Mouse (Mus musculus) liver, embryonic 16.5 days (tissue): ENCODE data around the gene Itpr1. TPM values are rescaled to one million over a fixed set of nuclear protein-coding genes. Genes with fewer than 3 reads are reported as not detected.

Source experiments
- ATAC-seq: fragments of 200-750 bp; cut with Nextera tagmentation; 2 replicates; pipeline ENCODE4 v1.8.0; 2017; ENCODE audit warnings: low read depth, mild to moderate bottlenecking, moderate number of reproducible peaks, moderate library complexity
- H3K27ac ChIP-seq: fragments of 300-500 bp; sonication (generic); 2 replicates; pipeline ENCODE4 v1.5.1; 2014; ENCODE audit warnings: mild to moderate bottlenecking, low read length
- H3K27me3 ChIP-seq: fragments of 300-500 bp; sonication (generic); 2 replicates; pipeline ENCODE4 v1.6.1; 2014; ENCODE audit warnings: low read depth, low read length, mixed read lengths; ENCODE audit not compliant: control insufficient read depth, insufficient read depth
- H3K36me3 ChIP-seq: fragments of 300-500 bp; sonication (generic); 2 replicates; pipeline ENCODE4 v1.6.1; 2014; ENCODE audit warnings: mild to moderate bottlenecking; ENCODE audit not compliant: control insufficient read depth, insufficient read depth
- H3K4me1 ChIP-seq: fragments of 300-500 bp; sonication (generic); 2 replicates; pipeline ENCODE4 v1.6.1; 2014; ENCODE audit warnings: low read depth, low read length, mixed read lengths; ENCODE audit not compliant: control insufficient read depth
- H3K4me2 ChIP-seq: fragments of 300-500 bp; sonication (generic); 2 replicates; pipeline ENCODE4 v1.6.1; 2014; ENCODE audit warnings: low read depth, low read length, mixed read lengths
- H3K4me3 ChIP-seq: fragments of 300-500 bp; sonication (generic); 2 replicates; pipeline ENCODE4 v1.5.1; 2014; ENCODE audit warnings: low read depth, mild to moderate bottlenecking, low read length
- H3K9ac ChIP-seq: fragments of 300-500 bp; sonication (generic); 2 replicates; pipeline ENCODE4 v1.6.1; 2014; ENCODE audit warnings: low read depth, low read length
- H3K9me3 ChIP-seq: fragments of 300-500 bp; sonication (generic); replicated peaks from 2 replicates; pipeline ENCODE4 v1.6.1; 2016; ENCODE audit warnings: low read length; ENCODE audit not compliant: control insufficient read depth
- WGBS: fragments of 180-500 bp; shearing (Covaris S2); extraction: QIAGEN DNeasy Blood & Tissue Kit; methylation state at CpG from one replicate; pipeline ENCODE4 v1.1.7; 2014; ENCODE audit not compliant: insufficient replicate concordance; 5-methylcytosine and 5-hydroxymethylcytosine counted together
- polyA plus RNA-seq: library from polyadenylated mRNA; unstranded; fragments of >200 nt; fragmentation: Nextera tagmentation; extraction: Ambion mirVana; gene quantifications from 2 replicates; pipeline ENCODE4 v1.2.1, GENCODE M21; 2015

Gene Itpr1
- polyA plus RNA-seq, 1 experiment from 2014 or later: 2.9 TPM

GRCm38 (mm10) chr6:108184847-108185684, 27.8 kb upstream of the Itpr1 start, which contains the start of gene Sumf1:
Sumf1 (minus strand) TSS chr6:108185582.
- WGBS: 4% methylated on average over 49 of the region's 49 CpGs
- H3K4me3 ChIP-seq: peak within 1 kb of the TSS; percentile 77
- ATAC-seq: peak; percentile 86
- peak within 1 kb of the TSS; percentile 69 for H3K9ac ChIP-seq
- H3K27ac ChIP-seq: no peak within 1 kb of the TSS
- no peaks in the 10 kb centered on the region for H3K27me3 ChIP-seq
- H3K4me1 ChIP-seq: peaks cover 8% of the 10 kb centered on the region
- H3K36me3 ChIP-seq: no peaks in the 10 kb centered on the region
- no peaks in the 10 kb centered on the region for H3K9me3 ChIP-seq
- peak within 1 kb of the TSS; percentile 84 for H3K4me2 ChIP-seq

GRCm38 (mm10) chr6:108185685-108186009, 27.2 kb upstream of the Itpr1 start:
- H3K9ac ChIP-seq: peak overlapping the region; percentile 69
- H3K27me3 ChIP-seq: no peaks in the 10 kb centered on the region
- no peak overlapping the region for H3K27ac ChIP-seq
- H3K36me3 ChIP-seq: no peaks in the 10 kb centered on the region
- peak overlapping the region; percentile 77 for H3K4me3 ChIP-seq
- WGBS: 13% methylated on average over 4 of the region's 4 CpGs
- H3K4me1 ChIP-seq: peaks cover 8% of the 10 kb centered on the region
- no peaks in the 10 kb centered on the region for H3K9me3 ChIP-seq
- H3K4me2 ChIP-seq: peak overlapping the region; percentile 84
- ATAC-seq: no peak

DNA sequence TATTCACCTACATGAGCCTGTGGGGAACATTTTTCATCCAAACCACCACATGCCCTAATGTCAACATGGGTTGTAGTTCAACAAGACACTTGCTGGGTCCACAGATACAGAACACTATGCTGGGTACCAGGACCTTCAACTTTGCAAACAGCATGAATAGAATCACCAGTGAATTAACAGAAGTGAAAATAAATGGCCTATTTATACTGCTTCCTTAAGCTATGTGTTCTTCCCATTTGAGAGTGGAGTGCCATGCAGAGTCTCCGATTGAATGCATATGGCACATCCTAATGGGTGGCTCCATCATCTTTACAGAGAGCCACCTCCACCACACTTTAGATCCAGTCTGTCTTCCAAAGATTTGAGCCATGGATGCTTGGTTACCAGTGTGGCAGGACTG, 22.2 kb upstream of the Itpr1 start:
- Histone ChIP-seq H3K36me3 (no peaks in the 10 kb centered on the region), H3K27ac (no peak overlapping the region), H3K9ac (no peak overlapping the region), H3K4me2 (no peak overlapping the region), H3K27me3 (no peaks in the 10 kb centered on the region), H3K4me1 (no peaks in the 10 kb centered on the region; the same call in 1 of the 2 replicates), H3K9me3 (no peaks in the 10 kb centered on the region), H3K4me3 (no peak overlapping the region)
- 58% methylated on average over 1 of the region's 1 CpGs for WGBS
- ATAC-seq: no peak

DNA sequence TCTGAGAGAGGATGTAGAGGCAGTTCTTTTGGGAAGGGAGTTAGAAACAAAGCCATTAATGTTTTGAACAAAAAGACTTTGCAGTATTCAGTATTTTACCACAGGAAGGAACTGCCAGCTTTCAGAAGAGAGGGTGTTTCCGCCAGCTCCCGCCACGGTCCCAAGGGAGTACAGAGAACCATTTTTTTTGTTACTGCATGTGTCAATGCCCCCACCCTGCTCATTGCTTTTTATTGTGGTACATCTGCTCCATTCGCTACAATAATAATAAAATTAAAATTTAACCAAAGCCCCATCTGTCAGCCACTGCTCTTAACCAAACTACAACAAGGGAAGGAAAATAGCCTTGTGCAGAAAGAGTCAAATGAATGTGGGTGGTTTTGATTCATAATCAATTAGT, 20.3 kb upstream of the Itpr1 start:
- Histone ChIP-seq H3K9ac (no peak overlapping the region), H3K9me3 (no peaks in the 10 kb centered on the region), H3K27ac (no peak overlapping the region), H3K27me3 (no peaks in the 10 kb centered on the region), H3K4me1 (no peaks in the 10 kb centered on the region), H3K4me3 (no peak overlapping the region), H3K4me2 (no peak overlapping the region), H3K36me3 (no peaks in the 10 kb centered on the region)
- no peak for ATAC-seq
- 18% methylated on average over 4 of the region's 4 CpGs for WGBS

DNA sequence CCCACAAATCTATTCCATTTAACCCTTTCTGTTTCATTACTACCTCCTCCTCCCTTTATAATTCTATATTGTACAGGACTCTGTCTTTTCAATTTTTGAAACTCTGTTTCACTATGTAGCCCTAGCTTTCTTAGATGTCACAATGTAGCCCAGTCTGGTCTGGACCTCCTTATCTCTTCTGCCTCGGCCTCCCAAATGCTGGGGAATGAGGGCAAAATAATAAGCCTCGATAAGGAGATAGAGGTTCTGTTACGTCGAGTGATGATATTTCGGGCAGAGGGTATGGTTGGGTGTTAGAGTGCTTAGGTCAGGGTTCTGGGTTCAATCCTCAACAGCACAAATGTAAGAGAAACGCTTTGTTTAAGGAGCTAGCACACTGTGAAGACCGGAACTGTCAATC, 16.2 kb upstream of the Itpr1 start:
- H3K9me3 ChIP-seq: no peaks in the 10 kb centered on the region
- H3K27ac ChIP-seq: no peak overlapping the region
- H3K4me3 ChIP-seq: no peak overlapping the region
- 35% methylated on average over 7 of the region's 7 CpGs for WGBS
- no peaks in the 10 kb centered on the region for H3K27me3 ChIP-seq
- H3K4me1 ChIP-seq: no peaks in the 10 kb centered on the region
- H3K9ac ChIP-seq: no peak overlapping the region
- no peak for ATAC-seq
- no peaks in the 10 kb centered on the region for H3K36me3 ChIP-seq
- H3K4me2 ChIP-seq: no peak overlapping the region

DNA sequence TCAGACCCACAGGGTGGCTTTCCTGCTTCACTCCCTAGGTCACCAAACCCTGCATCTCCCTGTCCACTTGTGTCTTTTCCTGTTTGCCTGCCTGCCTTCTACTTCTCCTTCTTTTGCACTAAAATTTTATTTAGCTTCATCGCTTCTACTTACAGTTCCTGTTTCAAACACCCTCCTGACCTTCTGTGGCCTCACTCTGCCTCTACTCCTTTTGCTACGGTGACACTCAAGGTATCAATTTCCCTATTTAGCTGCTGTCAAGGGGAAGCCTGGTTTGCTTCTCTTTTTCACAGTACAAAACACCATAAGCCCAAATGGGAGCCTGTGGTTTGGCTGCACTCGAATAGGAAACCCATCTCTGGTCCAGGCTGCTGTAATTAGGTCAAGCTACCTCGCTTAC, 15.8 kb upstream of the Itpr1 start:
- H3K9me3 ChIP-seq: no peaks in the 10 kb centered on the region
- 19% methylated on average over 4 of the region's 4 CpGs for WGBS

DNA sequence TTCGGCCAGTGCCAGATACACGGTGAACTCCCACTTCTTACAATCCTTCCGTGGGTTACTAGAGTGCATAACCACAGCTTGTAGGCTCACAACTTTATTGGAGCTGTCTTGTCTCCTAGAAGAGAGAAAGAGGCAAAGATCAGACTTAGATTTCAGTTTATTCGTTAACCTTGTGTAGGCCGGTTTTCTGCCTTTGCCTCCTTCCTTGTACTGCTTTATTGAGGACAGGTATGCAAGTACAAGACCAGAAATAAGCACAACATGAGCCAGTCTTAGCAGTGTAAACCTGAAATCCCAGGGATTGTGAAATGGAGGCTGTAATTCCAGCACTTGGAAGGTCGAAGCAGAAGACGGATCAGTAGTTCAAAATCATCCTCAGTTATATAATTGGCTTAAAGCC, 14.6 kb upstream of the Itpr1 start:
- Histone ChIP-seq H3K36me3 (no peaks in the 10 kb centered on the region), H3K27ac (no peak overlapping the region), H3K4me3 (no peak overlapping the region), H3K9me3 (no peaks in the 10 kb centered on the region), H3K4me2 (no peak overlapping the region), H3K9ac (no peak overlapping the region), H3K4me1 (no peaks in the 10 kb centered on the region), H3K27me3 (no peaks in the 10 kb centered on the region)
- ATAC-seq: no peak
- 75% methylated on average over 7 of the region's 7 CpGs for WGBS

More for the DNA sequence above, 15.8 kb upstream of the Itpr1 start:
- no peaks in the 10 kb centered on the region for H3K36me3 ChIP-seq
- H3K27me3 ChIP-seq: no peaks in the 10 kb centered on the region
- no peaks in the 10 kb centered on the region for H3K4me1 ChIP-seq
- no peak for ATAC-seq
- H3K4me2 ChIP-seq: no peak overlapping the region
- no peak overlapping the region for H3K9ac ChIP-seq
- H3K4me3 ChIP-seq: no peak overlapping the region
- no peak overlapping the region for H3K27ac ChIP-seq

DNA sequence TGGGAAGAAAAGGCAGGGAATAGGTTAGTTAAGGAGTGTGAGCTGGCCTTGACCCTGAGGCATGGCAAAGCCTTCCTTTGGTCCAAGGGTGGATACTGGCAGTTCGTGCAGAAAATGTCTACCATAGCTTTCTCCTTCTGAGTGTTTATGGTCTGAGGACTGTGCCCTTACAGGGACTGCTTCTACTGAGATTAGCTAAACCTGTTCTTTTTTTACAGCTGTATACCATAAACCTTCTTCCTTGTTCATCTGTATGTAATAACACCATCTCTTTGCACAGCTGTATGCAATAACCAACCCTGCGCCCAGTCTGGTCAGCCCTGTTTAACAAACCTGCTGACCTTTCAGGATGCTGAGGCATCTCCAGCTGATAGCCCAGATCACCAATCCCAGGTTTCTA, 8.6 kb upstream of the Itpr1 start:
- no peak for ATAC-seq
- no peak overlapping the region for H3K4me2 ChIP-seq
- H3K27me3 ChIP-seq: no peaks in the 10 kb centered on the region
- no peaks in the 10 kb centered on the region for H3K36me3 ChIP-seq
- no peaks in the 10 kb centered on the region; the same call in 1 of the 2 replicates for H3K4me1 ChIP-seq
- no peak overlapping the region for H3K9ac ChIP-seq
- no peak overlapping the region for H3K27ac ChIP-seq
- no peak overlapping the region for H3K4me3 ChIP-seq
- H3K9me3 ChIP-seq: no peaks in the 10 kb centered on the region
- 79% methylated on average over 2 of the region's 2 CpGs for WGBS

GRCm38 (mm10) chr6:108206145-108206544, 6.8 kb upstream of the Itpr1 start:
- ATAC-seq: no peak
- no peaks in the 10 kb centered on the region for H3K27me3 ChIP-seq
- H3K27ac ChIP-seq: no peak overlapping the region
- no peaks in the 10 kb centered on the region; the same call in 1 of the 2 replicates for H3K4me1 ChIP-seq
- no peaks in the 10 kb centered on the region for H3K36me3 ChIP-seq
- H3K9me3 ChIP-seq: no peaks in the 10 kb centered on the region
- H3K4me3 ChIP-seq: no peak overlapping the region
- H3K9ac ChIP-seq: no peak overlapping the region
- H3K4me2 ChIP-seq: no peak overlapping the region
- WGBS: 71% methylated on average over 4 of the region's 4 CpGs
